Mouse (Mus musculus): Measurements from ENCODE around the gene Asap3. TPM values are rescaled to one million over a fixed set of nuclear protein-coding genes. Genes with fewer than 3 reads are reported as not detected.

Asap3 gene
- total RNA-seq, 2 experiments from 2014 or later, result 7.6 to 9.1 TPM

GRCm38 (mm10) chr4:136255919-136256318 lies 49.8 kb downstream of the Asap3 start:
- no peak for DNase-seq

GRCm38 (mm10) chr4:136256696-136257095 lies 50.5 kb downstream of the Asap3 start:
- no peak for DNase-seq

GRCm38 (mm10) chr4:136259916-136260315 lies 53.8 kb downstream of the Asap3 start:
- DNase-seq, result no peak

- DNase-seq, result peak; percentile 90 to 95
Measured at GRCm38 (mm10) chr4:136260491-136261180, 54.5 kb downstream of the Asap3 start.

GRCm38 (mm10) chr4:136261912-136262311 lies 55.7 kb downstream of the Asap3 start:
- DNase-seq, result peak; percentile 43 to 62

- no peak for DNase-seq
Measured at GRCm38 (mm10) chr4:136263555-136263954, 57.4 kb downstream of the Asap3 start.

GRCm38 (mm10) chr4:136266716-136267343 lies 60.7 kb downstream of the Asap3 start:
- peak in 1 of 2 experiments; percentile 52 for DNase-seq

GRCm38 (mm10) chr4:136268912-136269311 lies 62.7 kb downstream of the Asap3 start:
- no peak for DNase-seq

GRCm38 (mm10) chr4:136270648-136271047 lies 64.5 kb downstream of the Asap3 start:
- peak; percentile 49 to 61 for DNase-seq

GRCm38 (mm10) chr4:136281097-136281496 lies 74.9 kb downstream of the Asap3 start:
- DNase-seq, result no peak

GRCm38 (mm10) chr4:136281611-136282010 lies 75.4 kb downstream of the Asap3 start:
- DNase-seq, result no peak

- DNase-seq, result peak; percentile 50 to 82
Measured at GRCm38 (mm10) chr4:136282621-136283480, 76.7 kb downstream of the Asap3 start.

- DNase-seq, result no peak
Measured at GRCm38 (mm10) chr4:136283783-136284182, 77.6 kb downstream of the Asap3 start.

GRCm38 (mm10) chr4:136284455-136284854 lies 78.3 kb downstream of the Asap3 start, which contains the start of gene Zfp46:
Gene Zfp46 (plus strand): TSS chr4:136284683.
- peak; percentile 93 for DNase-seq

- no peak for DNase-seq
Measured at GRCm38 (mm10) chr4:136284891-136285290, 78.7 kb downstream of the Asap3 start.

- DNase-seq, result peak; percentile 95 to 99
Measured at GRCm38 (mm10) chr4:136285348-136285810, 79.2 kb downstream of the Asap3 start.

GRCm38 (mm10) chr4:136285811-136286371 lies 79.7 kb downstream of the Asap3 start:
- DNase-seq, result peak; percentile 97 to 98

- DNase-seq, result no peak
Measured at GRCm38 (mm10) chr4:136289918-136290780, 84.0 kb downstream of the Asap3 start.

- no peak for DNase-seq
Measured at GRCm38 (mm10) chr4:136290781-136291595, 84.8 kb downstream of the Asap3 start.

- DNase-seq, result no peak
Measured at GRCm38 (mm10) chr4:136291692-136292091, 85.5 kb downstream of the Asap3 start.

Data from heart, adult 18-20 months (tissue).